Mouse (Mus musculus): Measurements from ENCODE around the gene Stx1a. TPM values are rescaled to one million over a fixed set of nuclear protein-coding genes. Genes with fewer than 3 reads are reported as not detected.

The Stx1a gene
- total and polyA plus RNA-seq, 2 experiments = 0.09 to 1.3 TPM

GRCm38 (mm10) chr5:135035608-135036359, 12.5 kb downstream of the Stx1a start:
- H3K27ac ChIP-seq (replicated peaks; ENCODE audit: insufficient read depth, low read depth, low read length) = peak overlapping the region; percentile 20
- no peaks in the 10 kb centered on the region for H3K36me3 ChIP-seq (ENCODE audit: control insufficient read depth, insufficient read depth, low read length)
- no peaks in the 10 kb centered on the region for H3K79me2 ChIP-seq (ENCODE audit: control insufficient read depth, insufficient read depth, low read length)
- H3K4me3 ChIP-seq (ENCODE audit: insufficient read depth, low read depth, low read length) = no peak overlapping the region
- H3K27me3 ChIP-seq (ENCODE audit: control insufficient read depth, insufficient read depth, low read length) = no peaks in the 10 kb centered on the region
- 22% methylated on average over 18 of the region's 18 CpGs for WGBS
- no peak for TF ChIP-seq CTCF (IDR thresholded peaks at IDR 0.05; ENCODE audit: low read depth, low read length)
- TF ChIP-seq POLR2A (IDR thresholded peaks at IDR 0.05; ENCODE audit: extremely low read depth, insufficient read depth, low read length) = no peak
- no peak overlapping the region for H3K9ac ChIP-seq (ENCODE audit: low read depth, low read length)
- H3K4me1 ChIP-seq (ENCODE audit: control insufficient read depth, insufficient read depth, low read length) = peaks cover 26% of the 10 kb centered on the region
- DNase-seq (ENCODE audit: extremely low read depth, low read depth, low spot score) = peak; percentile 99

- Histone ChIP-seq H3K27me3 (ENCODE audit: control insufficient read depth, insufficient read depth, low read length) (no peaks in the 10 kb centered on the region), H3K79me2 (ENCODE audit: control insufficient read depth, insufficient read depth, low read length) (no peaks in the 10 kb centered on the region), H3K9ac (ENCODE audit: low read depth, low read length) (no peak overlapping the region), H3K4me3 (ENCODE audit: insufficient read depth, low read depth, low read length) (no peak overlapping the region), H3K36me3 (ENCODE audit: control insufficient read depth, insufficient read depth, low read length) (no peaks in the 10 kb centered on the region), H3K4me1 (ENCODE audit: control insufficient read depth, insufficient read depth, low read length) (peaks cover 24% of the 10 kb centered on the region), H3K27ac (replicated peaks; ENCODE audit: insufficient read depth, low read depth, low read length) (no peak overlapping the region)
- 71% methylated on average over 3 of the region's 3 CpGs for WGBS
- DNase-seq (ENCODE audit: extremely low read depth, low read depth, low spot score) = no peak
- TF ChIP-seq POLR2A (IDR thresholded peaks at IDR 0.05; ENCODE audit: extremely low read depth, insufficient read depth, low read length) (no peak), CTCF (IDR thresholded peaks at IDR 0.05; ENCODE audit: low read depth, low read length) (no peak)
These were observed 14.7 kb downstream of the Stx1a start for GRCm38 (mm10) chr5:135037946-135038345.

- DNase-seq (ENCODE audit: extremely low read depth, low read depth, low spot score) = no peak
- H3K79me2 ChIP-seq (ENCODE audit: control insufficient read depth, insufficient read depth, low read length) = no peaks in the 10 kb centered on the region
- H3K36me3 ChIP-seq (ENCODE audit: control insufficient read depth, insufficient read depth, low read length) = no peaks in the 10 kb centered on the region
- 74% methylated on average over 9 of the region's 9 CpGs for WGBS
- no peak overlapping the region for H3K27ac ChIP-seq (replicated peaks; ENCODE audit: insufficient read depth, low read depth, low read length)
- no peaks in the 10 kb centered on the region for H3K27me3 ChIP-seq (ENCODE audit: control insufficient read depth, insufficient read depth, low read length)
- H3K4me3 ChIP-seq (ENCODE audit: insufficient read depth, low read depth, low read length) = no peak overlapping the region
- no peak overlapping the region for H3K9ac ChIP-seq (ENCODE audit: low read depth, low read length)
- peaks cover 18% of the 10 kb centered on the region for H3K4me1 ChIP-seq (ENCODE audit: control insufficient read depth, insufficient read depth, low read length)
- TF ChIP-seq CTCF (IDR thresholded peaks at IDR 0.05; ENCODE audit: low read depth, low read length) (no peak), POLR2A (IDR thresholded peaks at IDR 0.05; ENCODE audit: extremely low read depth, insufficient read depth, low read length) (no peak)
These were observed 16.3 kb downstream of the Stx1a start for GRCm38 (mm10) chr5:135039541-135039940.

GRCm38 (mm10) chr5:135040059-135040458, 16.8 kb downstream of the Stx1a start:
- WGBS = 64% methylated on average over 6 of the region's 6 CpGs
- DNase-seq (ENCODE audit: extremely low read depth, low read depth, low spot score) = no peak
- TF ChIP-seq CTCF (IDR thresholded peaks at IDR 0.05; ENCODE audit: low read depth, low read length) (no peak), POLR2A (IDR thresholded peaks at IDR 0.05; ENCODE audit: extremely low read depth, insufficient read depth, low read length) (no peak)
- Histone ChIP-seq H3K27me3 (ENCODE audit: control insufficient read depth, insufficient read depth, low read length) (no peaks in the 10 kb centered on the region), H3K9ac (ENCODE audit: low read depth, low read length) (no peak overlapping the region), H3K4me1 (ENCODE audit: control insufficient read depth, insufficient read depth, low read length) (peaks cover 18% of the 10 kb centered on the region), H3K27ac (replicated peaks; ENCODE audit: insufficient read depth, low read depth, low read length) (no peak overlapping the region), H3K4me3 (ENCODE audit: insufficient read depth, low read depth, low read length) (no peak overlapping the region), H3K36me3 (ENCODE audit: control insufficient read depth, insufficient read depth, low read length) (no peaks in the 10 kb centered on the region), H3K79me2 (ENCODE audit: control insufficient read depth, insufficient read depth, low read length) (no peaks in the 10 kb centered on the region)

GRCm38 (mm10) chr5:135040777-135041176, 17.5 kb downstream of the Stx1a start:
- H3K9ac ChIP-seq (ENCODE audit: low read depth, low read length) = no peak overlapping the region
- peaks cover 13% of the 10 kb centered on the region for H3K4me1 ChIP-seq (ENCODE audit: control insufficient read depth, insufficient read depth, low read length)
- no peaks in the 10 kb centered on the region for H3K27me3 ChIP-seq (ENCODE audit: control insufficient read depth, insufficient read depth, low read length)
- TF ChIP-seq CTCF (IDR thresholded peaks at IDR 0.05; ENCODE audit: low read depth, low read length) = no peak
- no peak for TF ChIP-seq POLR2A (IDR thresholded peaks at IDR 0.05; ENCODE audit: extremely low read depth, insufficient read depth, low read length)
- H3K36me3 ChIP-seq (ENCODE audit: control insufficient read depth, insufficient read depth, low read length) = no peaks in the 10 kb centered on the region
- H3K27ac ChIP-seq (replicated peaks; ENCODE audit: insufficient read depth, low read depth, low read length) = no peak overlapping the region
- H3K4me3 ChIP-seq (ENCODE audit: insufficient read depth, low read depth, low read length) = no peak overlapping the region
- H3K79me2 ChIP-seq (ENCODE audit: control insufficient read depth, insufficient read depth, low read length) = no peaks in the 10 kb centered on the region
- 45% methylated on average over 11 of the region's 11 CpGs for WGBS
- no peak for DNase-seq (ENCODE audit: extremely low read depth, low read depth, low spot score)

- H3K4me1 ChIP-seq (ENCODE audit: control insufficient read depth, insufficient read depth, low read length) = peaks cover 8% of the 10 kb centered on the region; the same call in 1 of the 2 replicates
- no peak overlapping the region for H3K27ac ChIP-seq (replicated peaks; ENCODE audit: insufficient read depth, low read depth, low read length)
- TF ChIP-seq CTCF (IDR thresholded peaks at IDR 0.05; ENCODE audit: low read depth, low read length) = no peak
- TF ChIP-seq POLR2A (IDR thresholded peaks at IDR 0.05; ENCODE audit: extremely low read depth, insufficient read depth, low read length) = no peak
- H3K36me3 ChIP-seq (ENCODE audit: control insufficient read depth, insufficient read depth, low read length) = no peaks in the 10 kb centered on the region
- no peak overlapping the region for H3K9ac ChIP-seq (ENCODE audit: low read depth, low read length)
- peak; percentile 36 for DNase-seq (ENCODE audit: extremely low read depth, low read depth, low spot score)
- peak overlapping the region; percentile 40 for H3K4me3 ChIP-seq (ENCODE audit: insufficient read depth, low read depth, low read length)
- no peaks in the 10 kb centered on the region for H3K79me2 ChIP-seq (ENCODE audit: control insufficient read depth, insufficient read depth, low read length)
- no peaks in the 10 kb centered on the region for H3K27me3 ChIP-seq (ENCODE audit: control insufficient read depth, insufficient read depth, low read length)
- WGBS = 66% methylated on average over 21 of the region's 21 CpGs
These were observed 19.0 kb downstream of the Stx1a start for GRCm38 (mm10) chr5:135042105-135042788.
